Mouse (Mus musculus) hindbrain, embryonic 15.5 days (tissue): ENCODE measurements around the gene Ovgp1. TPM values are rescaled to one million over a fixed set of nuclear protein-coding genes. Genes with fewer than 3 reads are reported as not detected.
"Not testable (repeated sequence)": the region's sequence is repeated elsewhere in the genome, so short reads cannot be mapped to it uniquely, and the experiment has no call there.

Experiments used
- ATAC-seq: fragments of 200-750 bp; cut with Nextera tagmentation; 2 replicates; pipeline ENCODE4 v1.8.0; 2017; ENCODE audit warnings: low read depth, moderate number of reproducible peaks, moderate TSS enrichment; ENCODE audit not compliant: low FRiP score
- H3K27ac ChIP-seq: fragments of 300-500 bp; sonication (generic); replicated peaks from 2 replicates; pipeline ENCODE4 v1.5.1; 2015; ENCODE audit warnings: mild to moderate bottlenecking, inconsistent platforms
- H3K27me3 ChIP-seq: fragments of 300-500 bp; sonication (generic); 2 replicates; pipeline ENCODE4 v1.6.1; 2015; ENCODE audit warnings: control low read depth, inconsistent platforms
- H3K36me3 ChIP-seq: fragments of 300-500 bp; sonication (generic); 2 replicates; pipeline ENCODE4 v1.6.1; 2015; ENCODE audit warnings: control low read depth, inconsistent platforms
- H3K4me1 ChIP-seq: fragments of 300-500 bp; sonication (generic); replicated peaks from 2 replicates; pipeline ENCODE4 v1.6.1; 2015; ENCODE audit warnings: control low read depth, inconsistent platforms
- H3K4me2 ChIP-seq: fragments of 300-500 bp; sonication (generic); 2 replicates; pipeline ENCODE4 v1.6.1; 2015; ENCODE audit warnings: moderate library complexity, mild to moderate bottlenecking, inconsistent platforms
- H3K4me3 ChIP-seq: fragments of 300-500 bp; sonication (generic); 2 replicates; pipeline ENCODE4 v1.5.1; 2015; ENCODE audit warnings: mild to moderate bottlenecking, inconsistent platforms
- H3K9ac ChIP-seq: fragments of 300-500 bp; sonication (generic); 2 replicates; pipeline ENCODE4 v1.6.1; 2015; ENCODE audit warnings: inconsistent platforms
- H3K9me3 ChIP-seq: fragments of 300-500 bp; sonication (generic); 2 replicates; pipeline ENCODE4 v1.6.1; 2016; ENCODE audit warnings: control low read depth, inconsistent platforms
- WGBS: fragments of 180-500 bp; shearing (Covaris S2); methylation state at CpG from one replicate; pipeline ENCODE4 v1.1.7; 2015; 5-methylcytosine and 5-hydroxymethylcytosine counted together
- polyA plus RNA-seq: library from polyadenylated mRNA; unstranded; fragments of >200 nt; fragmentation: Nextera tagmentation; extraction: Ambion mirVana; gene quantifications from 2 replicates; pipeline ENCODE4 v1.2.1, GENCODE M21; 2015

Ovgp1 gene
- polyA plus RNA-seq, 1 experiment from 2014 or later: 4.2 TPM

DNA sequence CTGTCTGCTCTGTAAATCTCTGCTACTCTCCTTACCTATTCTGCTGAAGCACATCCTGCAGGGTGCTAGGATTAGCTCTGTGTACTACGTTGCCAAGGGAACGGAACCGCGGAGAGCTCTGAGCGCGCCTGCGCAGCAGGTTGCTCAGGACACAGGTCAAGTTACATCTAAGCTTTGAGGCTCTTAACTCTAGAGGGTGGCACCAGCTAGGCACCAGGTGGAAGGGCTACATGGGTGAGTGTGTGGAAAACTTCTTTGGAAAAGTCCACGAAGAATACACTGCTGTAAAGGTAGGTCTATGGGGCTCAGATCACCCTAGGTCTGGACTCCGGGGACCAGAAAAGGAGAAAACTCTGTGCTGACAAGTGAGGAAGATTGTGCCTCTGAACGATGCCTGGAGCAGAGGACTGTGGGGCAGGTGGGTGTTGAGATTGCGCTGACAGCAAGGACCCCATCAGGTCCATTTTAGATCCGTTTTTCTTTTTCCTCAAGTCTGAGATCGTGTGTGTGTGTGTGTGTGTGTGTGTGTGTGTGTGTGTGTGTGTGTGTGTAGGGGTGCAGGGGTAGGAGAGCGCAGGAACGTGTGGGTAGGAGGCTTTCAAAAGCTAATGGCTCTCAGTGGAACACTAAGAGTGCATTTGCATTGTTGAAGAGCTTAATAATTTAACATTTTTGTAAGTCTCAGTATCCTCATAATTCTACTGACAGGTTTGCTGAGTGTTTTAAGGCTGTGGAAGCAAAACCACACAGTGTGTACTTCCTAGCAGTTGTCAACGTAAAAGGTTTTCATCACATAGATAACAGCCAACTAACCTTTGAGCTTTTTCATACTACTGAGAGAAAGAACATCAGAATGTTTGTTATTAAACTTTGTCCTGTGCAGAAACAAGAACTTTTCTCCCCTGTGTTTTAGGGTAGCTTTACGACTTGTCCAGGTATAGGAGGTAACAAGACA, 28.2 kb downstream of the Ovgp1 start:
- Histone ChIP-seq H3K9me3 (no peaks in the 10 kb centered on the region), H3K4me1 (peaks cover 9% of the 10 kb centered on the region), H3K27ac (no peak overlapping the region), H3K4me3 (peak overlapping the region; percentile 35), H3K9ac (no peak overlapping the region; the same call in 1 of the 2 replicates), H3K4me2 (peak overlapping the region; percentile 60), H3K36me3 (no peaks in the 10 kb centered on the region), H3K27me3 (no peaks in the 10 kb centered on the region)
- peak; percentile 94 for ATAC-seq
- WGBS: 21% methylated on average over 17 of the region's 17 CpGs

DNA sequence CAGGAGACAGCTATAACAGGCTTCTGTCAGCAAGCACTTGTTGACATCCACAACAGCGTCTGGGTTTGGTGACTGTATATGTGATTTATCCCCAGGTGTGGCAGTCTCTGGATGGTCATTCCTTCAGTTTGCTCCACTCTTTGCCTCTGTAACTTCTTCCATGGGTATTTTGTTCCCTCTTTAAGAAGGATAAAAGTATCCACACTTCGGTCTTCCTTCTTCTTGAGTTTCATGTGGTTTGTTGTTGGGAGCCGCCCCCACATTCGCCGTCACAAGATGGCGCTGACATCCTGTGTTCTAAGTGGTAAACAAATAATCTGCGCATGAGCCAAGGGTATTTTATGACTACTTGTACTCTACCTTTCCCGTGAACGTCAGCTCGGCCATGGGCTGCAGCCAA, 29.8 kb downstream of the Ovgp1 start:
- H3K4me2 ChIP-seq, H3K9me3 ChIP-seq, H3K27ac ChIP-seq, H3K36me3 ChIP-seq, H3K4me3 ChIP-seq, H3K9ac ChIP-seq, ATAC-seq, H3K27me3 ChIP-seq, H3K4me1 ChIP-seq: not testable (repeated sequence)
- WGBS: 69% methylated on average over 10 of the region's 10 CpGs

- no peak for ATAC-seq
- WGBS: 94% methylated on average over 2 of the region's 2 CpGs
- H3K4me3 ChIP-seq: no peak within 1 kb of the TSS
These were observed 41.0 kb downstream of the Ovgp1 start, which contains the start of gene Pifo for GRCm38 (mm10) chr3:106014546-106014945. TSS of gene Pifo (minus strand) at chr3:106014646.

GRCm38 (mm10) chr3:106021840-106022239, 48.3 kb downstream of the Ovgp1 start:
- no peak for ATAC-seq
- Histone ChIP-seq H3K36me3 (no peaks in the 10 kb centered on the region), H3K4me3 (no peak overlapping the region), H3K4me2 (no peak overlapping the region), H3K9me3 (no peaks in the 10 kb centered on the region), H3K4me1 (no peaks in the 10 kb centered on the region), H3K9ac (no peak overlapping the region), H3K27me3 (no peaks in the 10 kb centered on the region), H3K27ac (no peak overlapping the region)

More at GRCm38 (mm10) chr3:106014546-106014945, 41.0 kb downstream of the Ovgp1 start, which contains the start of gene Pifo:
- no peaks in the 10 kb centered on the region for H3K4me1 ChIP-seq
- no peak within 1 kb of the TSS for H3K4me2 ChIP-seq
- H3K36me3 ChIP-seq: no peaks in the 10 kb centered on the region
- no peak within 1 kb of the TSS for H3K27ac ChIP-seq
- no peak within 1 kb of the TSS for H3K9ac ChIP-seq
- H3K27me3 ChIP-seq: no peaks in the 10 kb centered on the region
- H3K9me3 ChIP-seq: no peaks in the 10 kb centered on the region

DNA sequence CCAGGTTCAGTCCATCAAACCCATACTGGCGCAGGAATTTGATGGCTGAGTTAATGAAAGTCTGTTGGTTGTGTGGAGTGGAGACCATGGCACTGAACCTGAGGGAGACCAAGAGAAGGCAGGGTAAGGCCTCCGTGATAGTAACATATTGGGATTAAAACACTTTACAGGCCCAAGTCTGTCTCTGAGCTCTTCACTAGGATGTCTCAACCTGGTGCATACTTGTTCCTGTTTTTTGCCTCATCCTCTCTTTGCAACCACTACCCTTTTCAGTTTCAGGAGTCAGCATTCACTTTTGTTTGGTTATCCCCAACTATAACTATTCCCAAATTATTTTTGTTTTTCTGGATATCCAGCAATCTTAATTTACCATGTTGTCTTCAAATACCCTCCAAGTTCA, 50.6 kb downstream of the Ovgp1 start:
- Histone ChIP-seq H3K4me3 (no peak overlapping the region), H3K9ac (no peak overlapping the region), H3K36me3 (no peaks in the 10 kb centered on the region), H3K27ac (no peak overlapping the region), H3K9me3 (no peaks in the 10 kb centered on the region), H3K4me1 (no peaks in the 10 kb centered on the region), H3K4me2 (no peak overlapping the region), H3K27me3 (no peaks in the 10 kb centered on the region)
- 83% methylated on average over 2 of the region's 2 CpGs for WGBS
- no peak for ATAC-seq

DNA sequence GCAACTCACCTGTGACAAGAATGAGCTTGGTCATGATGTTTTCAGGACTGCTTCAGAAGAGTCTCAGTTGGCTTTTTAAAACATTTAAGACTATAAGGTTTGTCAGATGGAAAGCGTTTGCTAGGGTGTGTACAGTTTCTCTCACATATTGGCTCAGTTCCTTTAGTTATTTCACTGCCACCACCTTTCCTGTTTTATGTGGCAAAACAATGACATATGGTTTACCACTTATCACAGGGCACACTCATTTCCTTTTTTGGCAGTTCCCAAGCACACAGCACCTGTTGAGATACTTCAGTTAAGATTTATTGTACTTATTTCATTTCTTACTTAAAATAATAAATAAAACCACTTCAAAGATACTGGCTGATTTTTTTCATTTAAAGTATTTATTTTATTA, 59.3 kb downstream of the Ovgp1 start, which contains the start of gene Chil5:
TSS of gene Chil5 (minus strand) at position 34 of the 400 bp plus-strand sequence.
- Histone ChIP-seq H3K27ac (no peak within 1 kb of the TSS), H3K9ac (no peak within 1 kb of the TSS), H3K4me1 (no peaks in the 10 kb centered on the region), H3K36me3 (no peaks in the 10 kb centered on the region), H3K4me3 (no peak within 1 kb of the TSS), H3K27me3 (no peaks in the 10 kb centered on the region), H3K9me3 (no peaks in the 10 kb centered on the region), H3K4me2 (no peak within 1 kb of the TSS)
- ATAC-seq: no peak
- WGBS: 91% methylated on average over 1 of the region's 1 CpGs

Other genes with a start within 250 kb of the Ovgp1 start
- gene Rap1a, start 172.4 kb upstream of the Ovgp1 start, polyA plus RNA-seq: 81.3 and 82.5 TPM in 2 replicates
- 0.18 and 0.21 TPM in 2 replicates for gene Adora3, start 102.9 kb upstream of the Ovgp1 start, polyA plus RNA-seq
- 0.20 TPM in 1 of 2 replicates, not detected in the other for gene Tmigd3, start 102.8 kb upstream of the Ovgp1 start, polyA plus RNA-seq
- gene I830077J02Rik, start 41.0 kb upstream of the Ovgp1 start, polyA plus RNA-seq: 0.17 and 0.25 TPM in 2 replicates
- 94.0 and 100 TPM in 2 replicates for gene Wdr77, start 14.3 kb upstream of the Ovgp1 start, polyA plus RNA-seq
- gene Atp5f1, start 13.6 kb upstream of the Ovgp1 start, polyA plus RNA-seq: 499 and 527 TPM in 2 replicates
- 6.9 and 7.6 TPM in 2 replicates for gene Pifo, start 40.9 kb downstream of the Ovgp1 start, polyA plus RNA-seq
- gene Chil5, start 59.1 kb downstream of the Ovgp1 start, polyA plus RNA-seq: not detected in 2 replicates
- gene Chia1, start 139.5 kb downstream of the Ovgp1 start, polyA plus RNA-seq: 0.92 and 1.1 TPM in 2 replicates
- not detected in 2 replicates for gene Chil3, start 193.9 kb downstream of the Ovgp1 start, polyA plus RNA-seq
- 0.09 TPM in 1 of 2 replicates, not detected in the other for gene Chil4, start 245.8 kb downstream of the Ovgp1 start, polyA plus RNA-seq